8 mouse cellular contexts compared by ENCODE assay signal in genomic region chr2:128686921-128687557, GRCm38 (mm10). TPM values are rescaled to one million over a fixed set of nuclear protein-coding genes. Genes with fewer than 3 reads are reported as not detected.
A peak's percentile ranks its signal among the peaks of the same experiment; 100 is the strongest.
DNase-seq lines count a peak whose midpoint lies in the region; ATAC-seq and TF ChIP-seq lines count a peak whose summit lies in the region.

Gene Anapc1, minus strand, starts transcription at chr2:128687391.

- TF ChIP-seq POLR2A in cortical plate, adult 2 months (IDR thresholded peaks at IDR 0.05; ENCODE audit: extremely low read depth, insufficient read depth, low read length): peak; percentile 84

- peak within 1 kb of the TSS; percentile 71 for H3K4me3 ChIP-seq in cortical plate, adult 2 months (ENCODE audit: insufficient read depth, low read length)

- peak within 1 kb of the TSS; percentile 79; the same call in 1 of the 2 replicates for H3K27ac ChIP-seq in cortical plate, adult 2 months (ENCODE audit: insufficient read depth, low read length)

- peaks cover 4% of the 10 kb centered on the region; the same call in 1 of the 2 replicates for H3K4me1 ChIP-seq in cortical plate, adult 2 months (ENCODE audit: control insufficient read depth, insufficient read depth, low read length)

- ATAC-seq in activated CD4-positive, CD25-positive, alpha-beta regulatory T cell, adult 4 months: peak; percentile 98
- ATAC-seq in megakaryocyte progenitor cell, adult 5-6 weeks (replicated peaks; ENCODE audit: poor library complexity): peak; percentile 98

- no peak for TF ChIP-seq CTCF in cortical plate, adult 2 months (IDR thresholded peaks at IDR 0.05; ENCODE audit: extremely low read depth, insufficient read depth, low read length)

- DNase-seq in gastrocnemius, postnatal 10 days: peak; percentile 85
- DNase-seq in induced T-regulatory cell, adult 2 months (ENCODE audit: low read depth): peak; percentile 94
- DNase-seq in left cerebral cortex, adult 9 months (ENCODE audit: low spot score in 2 of 2): peak; percentile 50 to 87
- DNase-seq in right cerebral cortex, postnatal 14 days: peak; percentile 87
- peak; percentile 80 to 87 for DNase-seq in urinary bladder, postnatal 36 days (ENCODE audit: low spot score in 2 of 2)

RNA-seq across cellular contexts. Expression of gene Anapc1, which starts in this region (rescaled TPM):
- polyA plus RNA-seq in activated CD4-positive, CD25-positive, alpha-beta regulatory T cell, adult 4 months (2017; shearing (Covaris generic)): 10 to 100 TPM; 31.4 to 40.6 TPM
- 36.5 and 41.5 TPM in 2 replicates for polyA plus RNA-seq in cortical plate, adult 2 months (2012; rRNA removed)
- 10 to 100 TPM; 38.0 to 54.1 TPM for total RNA-seq in gastrocnemius, postnatal 10 days (2021)
- 101 and 121 TPM in 2 replicates for total RNA-seq in megakaryocyte progenitor cell, adult 5-6 weeks (2015)
- 99.2 and 116 TPM in 2 replicates for total RNA-seq in megakaryocyte progenitor cell, adult 5-6 weeks (2017)

Comparison
In these comparisons a context has a peak if more than half of its experiments do, and no peak if none do; other contexts are left out.
1. Peak in every context shown above with its lines: DNase-seq, ATAC-seq, H3K4me3 ChIP-seq and H3K27ac ChIP-seq.